Mouse (Mus musculus): ENCODE results near the gene Cftr. TPM values are rescaled to one million over a fixed set of nuclear protein-coding genes. Genes with fewer than 3 reads are reported as not detected.

The Cftr gene
- 0.09 TPM in 1 of 2 replicates, not detected in the other for polyA plus RNA-seq (2014; fragmentation: Nextera tagmentation; extraction: Ambion mirVana)

DNA sequence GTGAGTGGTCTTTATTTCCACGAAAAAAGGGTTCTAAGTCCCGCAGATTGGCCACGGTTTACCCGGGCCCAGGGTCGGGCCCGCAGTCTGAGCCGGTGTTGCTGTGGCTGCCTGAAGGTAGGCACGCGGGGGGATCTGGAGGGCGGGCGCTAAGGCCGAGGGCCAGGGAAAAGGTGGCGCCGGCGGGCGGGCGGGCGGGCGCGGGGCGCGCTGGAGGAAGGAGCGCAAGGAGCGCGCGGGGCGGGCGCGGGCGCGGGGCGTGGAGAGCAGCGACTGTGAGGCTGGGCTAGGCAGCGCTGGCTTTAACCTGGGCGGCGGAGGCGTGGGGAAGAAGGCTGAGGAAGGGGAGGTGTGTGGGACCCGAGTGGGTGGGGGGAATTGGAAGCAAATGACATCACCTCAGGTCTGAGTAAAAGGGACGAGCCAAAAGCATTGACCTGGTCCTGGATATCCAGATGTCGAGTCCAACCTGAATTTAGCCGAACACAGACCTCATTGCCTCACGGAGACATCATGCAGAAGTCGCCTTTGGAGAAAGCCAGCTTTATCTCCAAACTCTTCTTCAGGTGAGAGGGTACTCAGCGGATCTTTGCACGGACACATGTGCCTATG is at the start of gene Cftr:
Cftr (plus strand) TSS at position 377 of the 612 bp plus-strand sequence.
- peak; percentile 68 for ATAC-seq (ENCODE audit: insufficient read depth, low FRiP score, low TSS enrichment)
- Histone ChIP-seq H3K36me3 (ENCODE audit: control insufficient read depth, insufficient read depth, low read length) (no peaks in the 10 kb centered on the region), H3K4me1 (ENCODE audit: control insufficient read depth, insufficient read depth, low read length) (no peaks in the 10 kb centered on the region), H3K9me3 (ENCODE audit: control insufficient read depth, low read length) (no peaks in the 10 kb centered on the region), H3K9ac (ENCODE audit: low read length) (peak within 1 kb of the TSS; percentile 42; the same call in 1 of the 2 replicates), H3K27ac (ENCODE audit: low read depth, low read length) (no peak within 1 kb of the TSS), H3K4me3 (ENCODE audit: low read depth, low read length) (peak within 1 kb of the TSS; percentile 42), H3K4me2 (ENCODE audit: low read depth) (peak within 1 kb of the TSS; percentile 79), H3K27me3 (ENCODE audit: control insufficient read depth, insufficient read depth, low read length) (0 out of 2 replicates have a peak, but pooled peaks cover 8% of the 10 kb centered on the region)
- peak; percentile 51 for DNase-seq (ENCODE audit: low spot score)
- under 1% methylated on average over 44 of the region's 45 CpGs for WGBS

DNA sequence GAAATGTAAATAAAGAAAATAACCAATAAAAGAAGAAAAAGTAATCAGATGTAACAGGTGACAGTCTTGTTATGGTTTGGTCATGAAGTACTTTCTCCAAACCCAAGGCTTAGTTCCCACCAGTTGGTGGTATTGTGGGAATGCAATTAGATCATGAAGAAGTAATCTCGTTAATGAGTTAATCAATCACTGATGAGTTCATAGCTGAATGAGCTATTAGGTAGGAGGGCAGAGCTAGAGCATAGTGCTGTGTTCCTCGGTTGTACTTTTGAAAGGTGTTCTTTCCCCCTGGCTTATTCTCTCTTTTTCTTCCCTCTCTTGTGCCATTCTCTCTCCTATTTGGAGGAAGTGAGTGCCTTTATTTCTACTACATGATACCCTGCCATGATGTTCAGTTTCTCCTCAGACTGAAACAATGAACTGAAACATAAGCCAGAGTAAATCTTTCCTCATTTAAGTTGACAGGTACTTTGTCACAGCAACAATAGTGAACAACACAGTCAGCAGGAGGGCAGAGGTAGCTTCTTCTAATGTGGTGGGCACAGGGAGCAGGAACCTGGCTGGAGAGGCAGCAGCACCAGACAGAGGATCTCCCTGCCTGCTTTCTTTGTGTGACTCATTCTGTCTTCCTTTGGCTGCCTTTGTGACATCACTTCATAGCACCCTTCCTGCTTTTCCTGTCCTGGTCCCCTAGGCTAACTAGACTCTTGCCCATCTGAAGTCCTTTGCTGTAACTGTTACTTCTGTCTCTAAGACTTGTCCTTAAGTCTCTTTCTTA is 43.1 kb upstream of the Cftr start:
- Histone ChIP-seq H3K4me1 (ENCODE audit: control insufficient read depth, insufficient read depth, low read length) (no peaks in the 10 kb centered on the region), H3K9ac (ENCODE audit: low read length) (no peak overlapping the region), H3K36me3 (ENCODE audit: control insufficient read depth, insufficient read depth, low read length) (no peaks in the 10 kb centered on the region), H3K4me3 (ENCODE audit: low read depth, low read length) (no peak overlapping the region), H3K4me2 (ENCODE audit: low read depth) (no peak overlapping the region), H3K27me3 (ENCODE audit: control insufficient read depth, insufficient read depth, low read length) (no peaks in the 10 kb centered on the region), H3K27ac (ENCODE audit: low read depth, low read length) (no peak overlapping the region), H3K9me3 (ENCODE audit: control insufficient read depth, low read length) (no peaks in the 10 kb centered on the region)
- ATAC-seq (ENCODE audit: insufficient read depth, low FRiP score, low TSS enrichment) (no peak), DNase-seq (ENCODE audit: low spot score) (no peak)
- WGBS, result 57% methylated on average over 2 of the region's 2 CpGs

GRCm38 (mm10) chr6:18128059-18128458 is 42.4 kb upstream of the Cftr start:
- H3K27me3 ChIP-seq (ENCODE audit: control insufficient read depth, insufficient read depth, low read length), result no peaks in the 10 kb centered on the region
- H3K9me3 ChIP-seq (ENCODE audit: control insufficient read depth, low read length), result no peaks in the 10 kb centered on the region
- no peak overlapping the region for H3K27ac ChIP-seq (ENCODE audit: low read depth, low read length)
- no peak overlapping the region for H3K4me3 ChIP-seq (ENCODE audit: low read depth, low read length)
- H3K9ac ChIP-seq (ENCODE audit: low read length), result no peak overlapping the region
- 83% methylated on average over 4 of the region's 4 CpGs for WGBS
- H3K36me3 ChIP-seq (ENCODE audit: control insufficient read depth, insufficient read depth, low read length), result no peaks in the 10 kb centered on the region
- no peak overlapping the region for H3K4me2 ChIP-seq (ENCODE audit: low read depth)
- DNase-seq (ENCODE audit: low spot score) (no peak), ATAC-seq (ENCODE audit: insufficient read depth, low FRiP score, low TSS enrichment) (no peak)
- no peaks in the 10 kb centered on the region for H3K4me1 ChIP-seq (ENCODE audit: control insufficient read depth, insufficient read depth, low read length)

DNA sequence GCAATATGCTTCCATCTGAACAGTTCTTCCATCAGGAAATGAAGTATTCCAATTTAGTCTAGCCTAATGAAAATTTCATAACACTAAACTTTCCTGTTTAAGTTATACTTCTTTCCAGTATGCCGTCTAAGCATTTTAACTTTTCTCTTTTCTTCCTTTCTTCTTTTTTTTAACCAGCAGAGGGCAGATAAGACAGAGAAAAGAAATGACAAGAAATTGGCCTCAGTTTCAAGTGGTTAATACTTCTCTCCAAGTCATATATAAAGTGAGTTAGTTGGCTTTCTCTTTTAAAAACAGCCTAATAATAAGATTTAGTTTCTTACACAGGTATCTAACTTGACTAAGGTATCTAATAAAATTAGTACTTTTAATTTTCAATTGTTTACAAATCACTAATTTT is 35.2 kb upstream of the Cftr start:
- Histone ChIP-seq H3K4me2 (ENCODE audit: low read depth) (no peak overlapping the region), H3K36me3 (ENCODE audit: control insufficient read depth, insufficient read depth, low read length) (no peaks in the 10 kb centered on the region), H3K27ac (ENCODE audit: low read depth, low read length) (no peak overlapping the region), H3K27me3 (ENCODE audit: control insufficient read depth, insufficient read depth, low read length) (no peaks in the 10 kb centered on the region), H3K4me1 (ENCODE audit: control insufficient read depth, insufficient read depth, low read length) (no peaks in the 10 kb centered on the region), H3K9ac (ENCODE audit: low read length) (no peak overlapping the region), H3K4me3 (ENCODE audit: low read depth, low read length) (no peak overlapping the region), H3K9me3 (ENCODE audit: control insufficient read depth, low read length) (no peaks in the 10 kb centered on the region)
- WGBS, result 74% methylated on average over 1 of the region's 1 CpGs
- DNase-seq (ENCODE audit: low spot score) (no peak), ATAC-seq (ENCODE audit: insufficient read depth, low FRiP score, low TSS enrichment) (no peak)

- Histone ChIP-seq H3K27me3 (ENCODE audit: control insufficient read depth, insufficient read depth, low read length) (no peaks in the 10 kb centered on the region), H3K4me2 (ENCODE audit: low read depth) (no peak overlapping the region), H3K27ac (ENCODE audit: low read depth, low read length) (no peak overlapping the region), H3K36me3 (ENCODE audit: control insufficient read depth, insufficient read depth, low read length) (no peaks in the 10 kb centered on the region), H3K4me3 (ENCODE audit: low read depth, low read length) (no peak overlapping the region), H3K9me3 (ENCODE audit: control insufficient read depth, low read length) (no peaks in the 10 kb centered on the region), H3K4me1 (ENCODE audit: control insufficient read depth, insufficient read depth, low read length) (no peaks in the 10 kb centered on the region), H3K9ac (ENCODE audit: low read length) (no peak overlapping the region)
- 87% methylated on average over 4 of the region's 4 CpGs for WGBS
- ATAC-seq (ENCODE audit: insufficient read depth, low FRiP score, low TSS enrichment), result no peak
- no peak for DNase-seq (ENCODE audit: low spot score)
These were observed 17.5 kb upstream of the Cftr start for GRCm38 (mm10) chr6:18153031-18153430.

- no peaks in the 10 kb centered on the region for H3K4me1 ChIP-seq (ENCODE audit: control insufficient read depth, insufficient read depth, low read length)
- no peak for ATAC-seq (ENCODE audit: insufficient read depth, low FRiP score, low TSS enrichment)
- no peak overlapping the region for H3K4me2 ChIP-seq (ENCODE audit: low read depth)
These were observed 869 bp upstream of the Cftr start for GRCm38 (mm10) chr6:18169618-18170017.

DNA sequence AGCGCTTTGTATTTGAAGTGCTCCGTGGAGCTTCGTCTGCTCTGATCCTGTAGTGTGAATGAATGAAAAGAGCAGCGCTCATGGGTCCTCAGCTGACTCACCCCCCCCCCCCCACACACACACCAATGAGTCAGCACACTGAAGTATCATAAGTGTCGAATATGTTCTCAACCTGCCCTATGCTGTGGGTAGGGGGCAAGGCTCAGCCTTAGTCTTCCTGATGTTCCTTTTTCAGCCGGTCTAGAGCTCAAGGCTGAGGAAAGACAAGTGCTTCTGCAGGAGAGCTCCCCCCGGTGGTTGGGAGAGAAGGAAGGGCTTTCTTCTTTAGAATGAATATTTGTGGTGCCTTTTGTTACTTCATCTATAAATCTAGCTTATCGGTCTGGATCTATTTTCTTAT is 1.1 kb downstream of the Cftr start:
- 0 out of 2 replicates have a peak, but pooled peaks cover 8% of the 10 kb centered on the region for H3K27me3 ChIP-seq (ENCODE audit: control insufficient read depth, insufficient read depth, low read length)
- H3K9ac ChIP-seq (ENCODE audit: low read length), result no peak overlapping the region
- no peaks in the 10 kb centered on the region for H3K4me1 ChIP-seq (ENCODE audit: control insufficient read depth, insufficient read depth, low read length)
- no peak overlapping the region for H3K27ac ChIP-seq (ENCODE audit: low read depth, low read length)
- H3K36me3 ChIP-seq (ENCODE audit: control insufficient read depth, insufficient read depth, low read length), result no peaks in the 10 kb centered on the region
- ATAC-seq (ENCODE audit: insufficient read depth, low FRiP score, low TSS enrichment), result no peak
- 60% methylated on average over 8 of the region's 8 CpGs for WGBS
- no peak overlapping the region for H3K4me2 ChIP-seq (ENCODE audit: low read depth)
- no peaks in the 10 kb centered on the region for H3K9me3 ChIP-seq (ENCODE audit: control insufficient read depth, low read length)
- DNase-seq (ENCODE audit: low spot score), result no peak
- H3K4me3 ChIP-seq (ENCODE audit: low read depth, low read length), result no peak overlapping the region

More at GRCm38 (mm10) chr6:18169618-18170017, 869 bp upstream of the Cftr start:
- WGBS, result 80% methylated on average over 1 of the region's 1 CpGs
- Histone ChIP-seq H3K9ac (ENCODE audit: low read length) (no peak overlapping the region), H3K36me3 (ENCODE audit: control insufficient read depth, insufficient read depth, low read length) (no peaks in the 10 kb centered on the region), H3K9me3 (ENCODE audit: control insufficient read depth, low read length) (no peaks in the 10 kb centered on the region), H3K27ac (ENCODE audit: low read depth, low read length) (no peak overlapping the region), H3K27me3 (ENCODE audit: control insufficient read depth, insufficient read depth, low read length) (0 out of 2 replicates have a peak, but pooled peaks cover 8% of the 10 kb centered on the region), H3K4me3 (ENCODE audit: low read depth, low read length) (no peak overlapping the region)
- DNase-seq (ENCODE audit: low spot score), result no peak

DNA sequence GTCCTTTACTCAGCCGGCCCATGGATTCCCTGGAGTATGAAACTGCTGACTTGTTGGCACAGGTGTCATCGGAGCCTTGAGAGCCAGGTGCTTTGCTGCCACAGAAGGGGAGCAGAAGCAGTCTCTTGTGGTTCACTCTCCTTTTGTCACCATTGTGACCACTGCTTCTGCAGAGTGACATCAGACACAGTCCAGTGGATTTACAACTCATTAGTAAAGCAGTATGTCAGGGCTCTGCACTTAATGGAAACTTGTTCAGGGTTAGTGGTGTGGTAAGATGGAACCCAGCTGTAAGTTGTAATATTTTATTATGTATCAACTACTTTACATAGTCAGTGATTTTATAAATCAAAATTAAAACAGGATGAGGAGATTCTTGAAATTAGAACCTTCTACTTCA is 7.0 kb downstream of the Cftr start:
- H3K4me1 ChIP-seq (ENCODE audit: control insufficient read depth, insufficient read depth, low read length), result no peaks in the 10 kb centered on the region
- no peaks in the 10 kb centered on the region for H3K36me3 ChIP-seq (ENCODE audit: control insufficient read depth, insufficient read depth, low read length)
- no peaks in the 10 kb centered on the region for H3K27me3 ChIP-seq (ENCODE audit: control insufficient read depth, insufficient read depth, low read length)
- 86% methylated on average over 2 of the region's 2 CpGs for WGBS
- no peak overlapping the region for H3K27ac ChIP-seq (ENCODE audit: low read depth, low read length)
- ATAC-seq (ENCODE audit: insufficient read depth, low FRiP score, low TSS enrichment) (no peak), DNase-seq (ENCODE audit: low spot score) (no peak)
- H3K4me3 ChIP-seq (ENCODE audit: low read depth, low read length), result no peak overlapping the region
- H3K4me2 ChIP-seq (ENCODE audit: low read depth), result no peak overlapping the region
- H3K9me3 ChIP-seq (ENCODE audit: control insufficient read depth, low read length), result no peaks in the 10 kb centered on the region
- no peak overlapping the region for H3K9ac ChIP-seq (ENCODE audit: low read length)

DNA sequence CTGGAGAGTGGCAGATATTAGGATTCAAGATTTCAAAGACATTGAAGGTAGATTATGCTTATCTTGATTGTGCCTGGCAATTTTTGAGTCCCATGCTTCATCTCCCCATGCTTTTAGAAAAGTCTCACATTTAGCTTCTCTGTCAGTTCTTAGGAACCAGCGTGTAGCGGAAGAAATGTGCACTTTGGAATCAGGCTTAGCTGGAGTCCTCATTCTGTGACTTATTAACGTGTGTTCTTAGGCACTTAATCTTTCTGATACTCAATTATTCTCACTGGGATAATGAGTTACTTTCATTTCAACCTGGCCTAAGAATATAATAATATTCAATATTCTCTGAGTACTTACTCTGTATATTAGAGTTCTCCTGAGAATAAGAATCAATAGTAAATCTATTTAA is 10.2 kb downstream of the Cftr start:
- DNase-seq (ENCODE audit: low spot score) (no peak), ATAC-seq (ENCODE audit: insufficient read depth, low FRiP score, low TSS enrichment) (no peak)
- Histone ChIP-seq H3K4me2 (ENCODE audit: low read depth) (no peak overlapping the region), H3K36me3 (ENCODE audit: control insufficient read depth, insufficient read depth, low read length) (no peaks in the 10 kb centered on the region), H3K9ac (ENCODE audit: low read length) (no peak overlapping the region), H3K27ac (ENCODE audit: low read depth, low read length) (no peak overlapping the region), H3K9me3 (ENCODE audit: control insufficient read depth, low read length) (no peaks in the 10 kb centered on the region), H3K4me3 (ENCODE audit: low read depth, low read length) (no peak overlapping the region), H3K27me3 (ENCODE audit: control insufficient read depth, insufficient read depth, low read length) (no peaks in the 10 kb centered on the region), H3K4me1 (ENCODE audit: control insufficient read depth, insufficient read depth, low read length) (no peaks in the 10 kb centered on the region)
- WGBS, result 83% methylated on average over 3 of the region's 3 CpGs
